Mouse (Mus musculus) limb, embryonic 13.5 days (tissue): Measurements from ENCODE around the gene Mrpl22. TPM values are rescaled to one million over a fixed set of nuclear protein-coding genes. Genes with fewer than 3 reads are reported as not detected.
"Not testable (repeated sequence)": the region's sequence is repeated elsewhere in the genome, so short reads cannot be mapped to it uniquely, and the experiment has no call there.

Source experiments
- ATAC-seq: fragments of 200-750 bp; cut with Nextera tagmentation; 2 replicates; pipeline ENCODE4 v1.8.0; 2017; ENCODE audit warnings: low read depth, moderate number of reproducible peaks, moderate TSS enrichment; ENCODE audit not compliant: low FRiP score
- H3K27ac ChIP-seq: fragments of 300-500 bp; sonication (generic); 2 replicates; pipeline ENCODE4 v1.5.1; 2015; ENCODE audit warnings: inconsistent platforms, mild to moderate bottlenecking, moderate library complexity
- H3K27me3 ChIP-seq: fragments of 300-500 bp; sonication (generic); 2 replicates; pipeline ENCODE4 v1.6.1; 2015; ENCODE audit warnings: mild to moderate bottlenecking, inconsistent platforms
- H3K36me3 ChIP-seq: fragments of 300-500 bp; sonication (generic); 2 replicates; pipeline ENCODE4 v1.6.1; 2015; ENCODE audit warnings: inconsistent platforms, mild to moderate bottlenecking, moderate library complexity
- H3K4me1 ChIP-seq: fragments of 300-500 bp; sonication (generic); 2 replicates; pipeline ENCODE4 v1.6.1; 2015; ENCODE audit warnings: inconsistent platforms
- H3K4me2 ChIP-seq: fragments of 300-500 bp; sonication (generic); replicated peaks from 2 replicates; pipeline ENCODE4 v1.6.1; 2015; ENCODE audit warnings: inconsistent platforms, mild to moderate bottlenecking, moderate library complexity
- H3K4me3 ChIP-seq: fragments of 300-500 bp; sonication (generic); 2 replicates; pipeline ENCODE4 v1.5.1; 2015; ENCODE audit warnings: moderate library complexity, mild to moderate bottlenecking, inconsistent platforms
- H3K9ac ChIP-seq: fragments of 300-500 bp; sonication (generic); 2 replicates; pipeline ENCODE4 v1.6.1; 2015; ENCODE audit warnings: mild to moderate bottlenecking, inconsistent platforms
- H3K9me3 ChIP-seq: fragments of 300-500 bp; sonication (generic); 2 replicates; pipeline ENCODE4 v1.6.1; 2016; ENCODE audit warnings: inconsistent platforms
- WGBS: fragments of 180-500 bp; shearing (Covaris S2); methylation state at CpG from one replicate; pipeline ENCODE4 v1.1.7; 2015; 5-methylcytosine and 5-hydroxymethylcytosine counted together
- polyA plus RNA-seq: library from polyadenylated mRNA; unstranded; fragments of >200 nt; fragmentation: Nextera tagmentation; extraction: Ambion mirVana; gene quantifications from 2 replicates; pipeline ENCODE4 v1.2.1, GENCODE M21; 2015

Gene Mrpl22
- polyA plus RNA-seq, 1 experiment from 2014 or later, result 134 TPM

- no peak for ATAC-seq
- Histone ChIP-seq H3K9me3 (no peaks in the 10 kb centered on the region), H3K4me2 (no peak overlapping the region), H3K36me3 (peaks cover 96% of the 10 kb centered on the region), H3K27ac (no peak overlapping the region), H3K27me3 (no peaks in the 10 kb centered on the region), H3K4me3 (no peak overlapping the region), H3K9ac (no peak overlapping the region), H3K4me1 (no peaks in the 10 kb centered on the region)
- 90% methylated on average over 9 of the region's 9 CpGs for WGBS
These were observed 27.6 kb upstream of the Mrpl22 start for GRCm38 (mm10) chr11:58143704-58144426.

GRCm38 (mm10) chr11:58146241-58146640, 25.2 kb upstream of the Mrpl22 start:
- no peak for ATAC-seq
- Histone ChIP-seq H3K27ac (no peak overlapping the region), H3K36me3 (peaks cover 94% of the 10 kb centered on the region), H3K27me3 (no peaks in the 10 kb centered on the region), H3K9ac (no peak overlapping the region), H3K4me1 (no peaks in the 10 kb centered on the region), H3K9me3 (no peaks in the 10 kb centered on the region), H3K4me2 (no peak overlapping the region), H3K4me3 (no peak overlapping the region)
- 95% methylated on average over 5 of the region's 5 CpGs for WGBS

- Histone ChIP-seq H3K9ac (no peak overlapping the region), H3K4me2 (no peak overlapping the region), H3K27ac (no peak overlapping the region), H3K4me3 (no peak overlapping the region), H3K27me3 (no peaks in the 10 kb centered on the region), H3K36me3 (peaks cover 89% of the 10 kb centered on the region), H3K4me1 (no peaks in the 10 kb centered on the region), H3K9me3 (no peaks in the 10 kb centered on the region)
- 91% methylated on average over 9 of the region's 9 CpGs for WGBS
- ATAC-seq, result no peak
These were observed 16.0 kb upstream of the Mrpl22 start for GRCm38 (mm10) chr11:58155458-58155857.

GRCm38 (mm10) chr11:58156871-58157270, 14.6 kb upstream of the Mrpl22 start:
- Histone ChIP-seq H3K36me3 (peaks cover 91% of the 10 kb centered on the region), H3K9ac (no peak overlapping the region), H3K27me3 (no peaks in the 10 kb centered on the region), H3K4me1 (no peaks in the 10 kb centered on the region), H3K27ac (no peak overlapping the region), H3K4me3 (no peak overlapping the region), H3K9me3 (no peaks in the 10 kb centered on the region), H3K4me2 (no peak overlapping the region)
- 83% methylated on average over 3 of the region's 3 CpGs for WGBS
- ATAC-seq, result no peak

- H3K4me3 ChIP-seq, result no peak overlapping the region
- H3K9me3 ChIP-seq, result no peaks in the 10 kb centered on the region
- H3K36me3 ChIP-seq, result peaks cover 63% of the 10 kb centered on the region
- peaks cover 8% of the 10 kb centered on the region for H3K4me1 ChIP-seq
- no peak for ATAC-seq
- no peaks in the 10 kb centered on the region for H3K27me3 ChIP-seq
- no peak overlapping the region for H3K9ac ChIP-seq
- no peak overlapping the region for H3K27ac ChIP-seq
- WGBS, result 96% methylated on average over 2 of the region's 2 CpGs
- no peak overlapping the region for H3K4me2 ChIP-seq
These were observed 6.4 kb upstream of the Mrpl22 start for GRCm38 (mm10) chr11:58165072-58165471.

- Histone ChIP-seq H3K36me3 (peaks cover 40% of the 10 kb centered on the region), H3K27me3 (no peaks in the 10 kb centered on the region), H3K9ac (peak overlapping the region; percentile 93), H3K4me1 (peaks cover 20% of the 10 kb centered on the region), H3K9me3 (no peaks in the 10 kb centered on the region), H3K4me2 (peak overlapping the region; percentile 86), H3K27ac (no peak overlapping the region), H3K4me3 (peak overlapping the region; percentile 89)
- no peak for ATAC-seq
- 0% methylated on average over 8 of the region's 8 CpGs for WGBS
These were observed 3.7 kb upstream of the Mrpl22 start for GRCm38 (mm10) chr11:58167822-58168166.

DNA sequence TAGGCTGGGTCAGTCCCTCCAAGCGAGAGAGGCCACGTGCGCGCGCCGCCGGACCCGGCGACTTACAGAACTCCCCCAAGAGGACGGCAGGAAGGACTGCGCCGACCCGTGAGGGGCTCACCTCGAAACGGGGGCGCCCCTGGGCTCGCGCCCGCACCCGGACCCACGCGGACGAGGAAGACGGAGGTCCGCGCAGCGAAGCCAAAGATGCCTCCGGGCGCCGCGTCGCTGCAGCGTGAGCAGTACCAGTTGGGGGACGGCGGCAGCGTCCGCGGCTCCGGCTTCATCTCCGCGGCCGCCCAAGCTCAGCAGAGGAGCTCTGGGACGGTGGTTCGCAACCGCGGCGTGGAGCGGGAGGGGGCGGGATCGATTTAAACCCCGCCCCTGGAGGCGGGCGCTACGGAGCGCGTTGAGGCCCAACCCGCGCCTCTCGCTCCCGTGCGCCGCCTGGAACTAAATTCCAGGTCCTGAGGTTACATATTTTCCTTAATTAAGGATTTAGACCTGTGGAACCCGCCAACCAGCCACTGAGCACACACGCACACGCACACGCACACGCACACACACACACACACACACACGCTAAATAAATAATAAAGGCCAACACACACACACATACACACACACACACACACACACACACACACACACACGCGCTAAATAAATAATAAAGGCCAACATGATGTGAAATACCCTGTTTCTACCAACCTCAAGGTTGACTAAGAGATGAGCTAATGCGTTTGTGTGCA, 3.1 kb upstream of the Mrpl22 start, which contains the start of gene Gemin5:
Gene Gemin5, minus strand, starts transcription at position 373 of the 749 bp plus-strand sequence.
- Histone ChIP-seq H3K9ac (peak within 1 kb of the TSS; percentile 93), H3K27me3 (no peaks in the 10 kb centered on the region), H3K27ac (no peak within 1 kb of the TSS), H3K4me3 (peak within 1 kb of the TSS; percentile 89), H3K4me1 (peaks cover 20% of the 10 kb centered on the region), H3K9me3 (no peaks in the 10 kb centered on the region), H3K4me2 (peak within 1 kb of the TSS; percentile 86), H3K36me3 (peaks cover 39% of the 10 kb centered on the region)
- peak; percentile 83 for ATAC-seq
- 1% methylated on average over 67 of the region's 71 CpGs for whole genome bisulfite sequencing

GRCm38 (mm10) chr11:58169666-58170065, 1.8 kb upstream of the Mrpl22 start:
- Histone ChIP-seq H3K4me3 (no peak overlapping the region), H3K4me1 (peaks cover 20% of the 10 kb centered on the region), H3K9me3 (no peaks in the 10 kb centered on the region), H3K36me3 (peaks cover 39% of the 10 kb centered on the region), H3K27me3 (no peaks in the 10 kb centered on the region), H3K27ac (no peak overlapping the region), H3K9ac (no peak overlapping the region), H3K4me2 (no peak overlapping the region)
- WGBS, result 86% methylated on average over 4 of the region's 4 CpGs
- no peak for ATAC-seq

DNA sequence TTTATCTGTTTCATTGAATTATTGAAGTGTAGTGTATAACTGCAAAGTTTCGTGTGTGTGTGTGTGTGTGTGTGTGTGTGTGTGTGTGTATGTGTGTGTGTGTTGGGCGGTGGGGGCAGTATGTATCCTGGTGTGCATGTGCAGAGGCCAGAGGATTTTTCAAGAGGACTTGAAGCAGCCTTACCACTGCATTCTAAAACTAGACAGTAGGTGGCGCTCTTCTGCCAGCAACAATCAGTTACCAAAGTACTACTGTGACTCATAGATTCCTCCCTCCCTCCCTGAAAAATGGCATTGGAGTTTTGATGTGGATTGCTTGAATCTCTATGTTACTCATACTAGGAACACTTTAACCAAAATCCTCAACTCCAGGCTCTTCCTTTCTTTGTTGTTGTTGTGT, 8.1 kb downstream of the Mrpl22 start:
- Histone ChIP-seq H3K36me3 (peaks cover 53% of the 10 kb centered on the region), H3K4me2 (no peak overlapping the region), H3K27me3 (no peaks in the 10 kb centered on the region), H3K9ac (no peak overlapping the region), H3K4me3 (no peak overlapping the region), H3K9me3 (no peaks in the 10 kb centered on the region), H3K27ac (no peak overlapping the region), H3K4me1 (no peaks in the 10 kb centered on the region)
- WGBS, result 24% methylated on average over 3 of the region's 3 CpGs
- ATAC-seq, result no peak

DNA sequence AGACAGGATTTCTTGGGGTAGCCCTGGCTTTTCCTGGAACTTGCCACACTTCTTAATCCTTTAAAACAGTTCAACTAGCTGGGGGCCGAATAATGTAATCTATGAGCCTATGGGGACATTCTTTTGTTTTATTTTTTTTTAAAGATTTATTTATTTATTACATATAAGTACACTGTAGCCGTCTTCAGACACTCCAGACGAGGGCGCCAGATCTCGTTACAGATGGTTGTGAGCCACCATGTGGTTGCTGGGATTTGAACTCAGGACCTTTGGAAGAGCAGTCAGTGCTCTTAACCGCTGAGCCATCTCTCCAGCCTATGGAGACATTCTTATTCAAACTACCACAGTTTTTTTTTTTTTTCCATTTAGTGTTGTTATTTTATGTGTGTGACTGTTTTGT, 8.5 kb downstream of the Mrpl22 start:
- WGBS, result 91% methylated on average over 6 of the region's 6 CpGs
- H3K27ac ChIP-seq, H3K27me3 ChIP-seq, H3K4me2 ChIP-seq, H3K9ac ChIP-seq, ATAC-seq, H3K4me1 ChIP-seq, H3K9me3 ChIP-seq, H3K4me3 ChIP-seq: not testable (repeated sequence)
- peaks cover 50% of the 10 kb centered on the region for H3K36me3 ChIP-seq

DNA sequence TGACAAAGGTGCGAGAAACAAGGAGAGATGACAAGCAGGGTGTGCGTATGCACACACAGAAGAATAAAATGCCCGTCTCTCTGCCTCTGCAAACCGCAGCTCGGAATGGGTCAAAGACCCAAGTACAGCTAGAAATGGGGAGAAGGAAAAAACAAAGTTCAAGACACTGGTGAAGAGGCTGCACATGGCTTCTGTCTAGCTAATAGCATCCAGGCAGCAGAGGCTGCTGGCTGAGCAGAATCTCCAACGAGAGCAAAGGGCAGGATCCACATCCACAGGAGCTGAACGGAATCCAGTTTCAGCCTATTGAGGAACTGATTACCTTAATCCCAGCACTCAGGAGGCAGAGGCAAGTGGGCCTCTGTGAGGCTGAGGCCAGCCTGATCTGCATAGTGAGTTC, 9.3 kb downstream of the Mrpl22 start:
- Histone ChIP-seq H3K9ac (no peak overlapping the region), H3K4me2 (no peak overlapping the region), H3K4me1 (no peaks in the 10 kb centered on the region), H3K27me3 (no peaks in the 10 kb centered on the region), H3K4me3 (no peak overlapping the region), H3K27ac (no peak overlapping the region), H3K9me3 (no peaks in the 10 kb centered on the region), H3K36me3 (peaks cover 42% of the 10 kb centered on the region)
- no peak for ATAC-seq
- 92% methylated on average over 7 of the region's 7 CpGs for WGBS

- peaks cover 14% of the 10 kb centered on the region for H3K36me3 ChIP-seq
- no peak overlapping the region for H3K9ac ChIP-seq
- H3K9me3 ChIP-seq, result no peaks in the 10 kb centered on the region
- no peak overlapping the region for H3K4me3 ChIP-seq
- 95% methylated on average over 3 of the region's 3 CpGs for WGBS
- no peaks in the 10 kb centered on the region for H3K27me3 ChIP-seq
- no peak for ATAC-seq
- H3K4me2 ChIP-seq, result no peak overlapping the region
- H3K4me1 ChIP-seq, result no peaks in the 10 kb centered on the region
- no peak overlapping the region for H3K27ac ChIP-seq
These were observed 12.1 kb downstream of the Mrpl22 start for GRCm38 (mm10) chr11:58183579-58183978.
